Mouse (Mus musculus) lung, embryonic 14.5 days (tissue): Measurements from ENCODE around the gene Gpr183. TPM values are rescaled to one million over a fixed set of nuclear protein-coding genes. Genes with fewer than 3 reads are reported as not detected.

ENCODE experiments used
- ATAC-seq: fragments of 200-750 bp; cut with Nextera tagmentation; 2 replicates; pipeline ENCODE4 v1.8.0; 2017; ENCODE audit warnings: mild to moderate bottlenecking, moderate TSS enrichment, moderate library complexity; ENCODE audit not compliant: insufficient read depth
- DNase-seq: peaks from one replicate; pipeline ENCODE4 v3.0.0-alpha.2; 2015
- H3K27ac ChIP-seq: fragments of 300-500 bp; sonication (generic); 2 replicates; pipeline ENCODE4 v1.5.1; 2014; ENCODE audit warnings: low read depth, mild to moderate bottlenecking, moderate library complexity
- H3K27me3 ChIP-seq: fragments of 300-500 bp; sonication (generic); 2 replicates; pipeline ENCODE4 v1.6.1; 2014; ENCODE audit warnings: low read length, control low read depth; ENCODE audit not compliant: insufficient read depth
- H3K36me3 ChIP-seq: fragments of 300-500 bp; sonication (generic); 2 replicates; pipeline ENCODE4 v1.6.1; 2014; ENCODE audit warnings: control low read depth; ENCODE audit not compliant: insufficient read depth
- H3K4me1 ChIP-seq: fragments of 300-500 bp; sonication (generic); 2 replicates; pipeline ENCODE4 v1.6.1; 2014; ENCODE audit warnings: antibody characterized with exemption, control low read depth; ENCODE audit not compliant: insufficient read depth
- H3K4me2 ChIP-seq: fragments of 300-500 bp; sonication (generic); 2 replicates; pipeline ENCODE4 v1.6.1; 2014; ENCODE audit warnings: mild to moderate bottlenecking
- H3K4me3 ChIP-seq: fragments of 300-500 bp; sonication (generic); 2 replicates; pipeline ENCODE4 v1.5.1; 2014; ENCODE audit warnings: low read depth, low read length
- H3K9ac ChIP-seq: fragments of 300-500 bp; sonication (generic); 2 replicates; pipeline ENCODE4 v1.6.1; 2014
- H3K9me3 ChIP-seq: fragments of 300-500 bp; sonication (generic); 2 replicates; pipeline ENCODE4 v1.6.1; 2016; ENCODE audit warnings: low read depth, low read length, control low read depth
- CTCF ChIP-seq: IDR thresholded peaks from 2 replicates; pipeline ENCODE4 v1.5.1; 2016; ENCODE audit warnings: antibody characterized with exemption, low read depth
- WGBS: fragments of 180-500 bp; shearing (Covaris S2); extraction: QIAGEN DNeasy Blood & Tissue Kit; methylation state at CpG from one replicate; pipeline ENCODE4 v1.1.7; 2014; 5-methylcytosine and 5-hydroxymethylcytosine counted together
- polyA plus RNA-seq: library from polyadenylated mRNA; unstranded; fragments of >200 nt; fragmentation: Nextera tagmentation; extraction: Ambion mirVana; gene quantifications from 2 replicates; pipeline ENCODE4 v1.2.1, GENCODE M21; 2014

The Gpr183 gene
- polyA plus RNA-seq, 1 experiment from 2014 or later, result 3.6 TPM

- Histone ChIP-seq H3K9me3 (no peaks in the 10 kb centered on the region), H3K4me1 (no peaks in the 10 kb centered on the region), H3K27me3 (no peaks in the 10 kb centered on the region), H3K4me2 (no peak overlapping the region), H3K4me3 (no peak overlapping the region), H3K36me3 (no peaks in the 10 kb centered on the region), H3K9ac (no peak overlapping the region), H3K27ac (no peak overlapping the region)
- TF ChIP-seq CTCF, result no peak
- no peak for DNase-seq
- WGBS, result 92% methylated on average over 8 of the region's 8 CpGs
- ATAC-seq, result no peak
These were observed 37.5 kb downstream of the Gpr183 start for GRCm38 (mm10) chr14:121927451-121927850.

GRCm38 (mm10) chr14:121926901-121927300 lies 38.1 kb downstream of the Gpr183 start:
- WGBS, result 77% methylated on average over 6 of the region's 6 CpGs
- Histone ChIP-seq H3K27me3 (no peaks in the 10 kb centered on the region), H3K9me3 (no peaks in the 10 kb centered on the region), H3K27ac (no peak overlapping the region), H3K9ac (no peak overlapping the region), H3K4me3 (no peak overlapping the region), H3K36me3 (no peaks in the 10 kb centered on the region), H3K4me2 (no peak overlapping the region), H3K4me1 (no peaks in the 10 kb centered on the region)
- no peak for TF ChIP-seq CTCF
- no peak for DNase-seq
- ATAC-seq, result no peak

GRCm38 (mm10) chr14:121924876-121925275 lies 40.1 kb downstream of the Gpr183 start:
- Histone ChIP-seq H3K4me1 (peaks cover 6% of the 10 kb centered on the region; the same call in 1 of the 2 replicates), H3K27me3 (no peaks in the 10 kb centered on the region), H3K36me3 (no peaks in the 10 kb centered on the region), H3K27ac (0 out of 2 replicates have a peak overlapping the region, but pooled peaks have one; percentile 18), H3K9me3 (no peaks in the 10 kb centered on the region), H3K4me3 (no peak overlapping the region), H3K9ac (no peak overlapping the region; the same call in 1 of the 2 replicates), H3K4me2 (no peak overlapping the region)
- WGBS, result 54% methylated on average over 6 of the region's 6 CpGs
- no peak for ATAC-seq
- TF ChIP-seq CTCF, result no peak
- no peak for DNase-seq

GRCm38 (mm10) chr14:121922731-121923130 lies 42.3 kb downstream of the Gpr183 start:
- no peak for TF ChIP-seq CTCF
- Histone ChIP-seq H3K36me3 (no peaks in the 10 kb centered on the region), H3K4me1 (peaks cover 6% of the 10 kb centered on the region; the same call in 1 of the 2 replicates), H3K9ac (no peak overlapping the region), H3K4me2 (no peak overlapping the region), H3K9me3 (no peaks in the 10 kb centered on the region), H3K27me3 (no peaks in the 10 kb centered on the region), H3K27ac (no peak overlapping the region), H3K4me3 (no peak overlapping the region)
- DNase-seq (no peak), ATAC-seq (no peak)
- 74% methylated on average over 4 of the region's 4 CpGs for WGBS

GRCm38 (mm10) chr14:121922016-121922415 lies 43.0 kb downstream of the Gpr183 start:
- Histone ChIP-seq H3K9ac (no peak overlapping the region), H3K4me2 (no peak overlapping the region), H3K4me3 (no peak overlapping the region), H3K27me3 (no peaks in the 10 kb centered on the region), H3K36me3 (peaks cover 7% of the 10 kb centered on the region; the same call in 1 of the 2 replicates), H3K4me1 (peaks cover 6% of the 10 kb centered on the region; the same call in 1 of the 2 replicates), H3K27ac (no peak overlapping the region), H3K9me3 (no peaks in the 10 kb centered on the region)
- no peak for TF ChIP-seq CTCF
- WGBS, result 80% methylated on average over 4 of the region's 4 CpGs
- DNase-seq (no peak), ATAC-seq (no peak)

GRCm38 (mm10) chr14:121920511-121921124 lies 44.4 kb downstream of the Gpr183 start:
- H3K4me2 ChIP-seq, result no peak overlapping the region
- no peak overlapping the region for H3K4me3 ChIP-seq
- TF ChIP-seq CTCF, result no peak
- no peaks in the 10 kb centered on the region for H3K27me3 ChIP-seq
- peak overlapping the region; percentile 18; the same call in 1 of the 2 replicates for H3K9ac ChIP-seq
- peaks cover 6% of the 10 kb centered on the region; the same call in 1 of the 2 replicates for H3K4me1 ChIP-seq
- ATAC-seq, result peak; percentile 39
- no peaks in the 10 kb centered on the region for H3K9me3 ChIP-seq
- peak overlapping the region; percentile 36; the same call in 1 of the 2 replicates for H3K27ac ChIP-seq
- WGBS, result 61% methylated on average over 12 of the region's 12 CpGs
- peak; percentile 79 for DNase-seq
- H3K36me3 ChIP-seq, result peaks cover 20% of the 10 kb centered on the region; the same call in 1 of the 2 replicates

- Histone ChIP-seq H3K4me2 (no peak overlapping the region), H3K9ac (no peak overlapping the region), H3K36me3 (peaks cover 20% of the 10 kb centered on the region; the same call in 1 of the 2 replicates), H3K9me3 (no peaks in the 10 kb centered on the region), H3K4me3 (no peak overlapping the region), H3K4me1 (peaks cover 6% of the 10 kb centered on the region; the same call in 1 of the 2 replicates), H3K27me3 (no peaks in the 10 kb centered on the region), H3K27ac (no peak overlapping the region)
- 14% methylated on average over 3 of the region's 3 CpGs for WGBS
- DNase-seq (peak; percentile 74), ATAC-seq (no peak)
- peak; percentile 69 for TF ChIP-seq CTCF
These were observed 45.2 kb downstream of the Gpr183 start for GRCm38 (mm10) chr14:121919752-121920151.
